Mouse (Mus musculus): ENCODE results near the gene Sim2. TPM values are rescaled to one million over a fixed set of nuclear protein-coding genes. Genes with fewer than 3 reads are reported as not detected.

Gene Sim2
- polyA plus RNA-seq, 1 experiment from 2014 or later: 1.8 TPM

- Histone ChIP-seq H3K36me3 (no peaks in the 10 kb centered on the region), H3K4me1 (no peaks in the 10 kb centered on the region), H3K9me3 (replicated peaks) (no peaks in the 10 kb centered on the region), H3K4me2 (replicated peaks) (no peak overlapping the region), H3K27me3 (peaks cover 92% of the 10 kb centered on the region), H3K4me3 (no peak overlapping the region), H3K27ac (no peak overlapping the region), H3K9ac (no peak overlapping the region)
- no peak for ATAC-seq (ENCODE audit: low FRiP score)
- WGBS: 2% methylated on average over 24 of the region's 24 CpGs
Observed at GRCm38 (mm10) chr16:94093151-94093863, 8.6 kb downstream of the Sim2 start.

- no peak for ATAC-seq (ENCODE audit: low FRiP score)
- no peak overlapping the region for H3K9ac ChIP-seq
- H3K4me2 ChIP-seq (replicated peaks): no peak overlapping the region
- H3K36me3 ChIP-seq: no peaks in the 10 kb centered on the region
- no peak overlapping the region for H3K4me3 ChIP-seq
- no peaks in the 10 kb centered on the region for H3K9me3 ChIP-seq (replicated peaks)
- WGBS: 1% methylated on average over 48 of the region's 48 CpGs
- no peaks in the 10 kb centered on the region for H3K4me1 ChIP-seq
- H3K27ac ChIP-seq: no peak overlapping the region
- H3K27me3 ChIP-seq: peaks cover 91% of the 10 kb centered on the region
Observed at GRCm38 (mm10) chr16:94094251-94095108, 9.7 kb downstream of the Sim2 start.

GRCm38 (mm10) chr16:94095109-94095822, 10.5 kb downstream of the Sim2 start:
- no peak overlapping the region for H3K4me3 ChIP-seq
- no peaks in the 10 kb centered on the region for H3K4me1 ChIP-seq
- no peak overlapping the region for H3K9ac ChIP-seq
- H3K36me3 ChIP-seq: no peaks in the 10 kb centered on the region
- no peak for ATAC-seq (ENCODE audit: low FRiP score)
- H3K27me3 ChIP-seq: peaks cover 90% of the 10 kb centered on the region
- H3K9me3 ChIP-seq (replicated peaks): no peaks in the 10 kb centered on the region
- no peak overlapping the region for H3K4me2 ChIP-seq (replicated peaks)
- no peak overlapping the region for H3K27ac ChIP-seq
- 1% methylated on average over 26 of the region's 26 CpGs for WGBS

GRCm38 (mm10) chr16:94096479-94096878, 11.7 kb downstream of the Sim2 start:
- Histone ChIP-seq H3K4me3 (no peak overlapping the region), H3K9me3 (replicated peaks) (no peaks in the 10 kb centered on the region), H3K27me3 (peaks cover 82% of the 10 kb centered on the region), H3K9ac (no peak overlapping the region), H3K4me1 (no peaks in the 10 kb centered on the region), H3K27ac (no peak overlapping the region), H3K4me2 (replicated peaks) (no peak overlapping the region), H3K36me3 (no peaks in the 10 kb centered on the region)
- ATAC-seq (ENCODE audit: low FRiP score): no peak
- 2% methylated on average over 14 of the region's 14 CpGs for WGBS

GRCm38 (mm10) chr16:94097724-94098455, 13.2 kb downstream of the Sim2 start:
- Histone ChIP-seq H3K9me3 (replicated peaks) (no peaks in the 10 kb centered on the region), H3K4me3 (no peak overlapping the region), H3K4me2 (replicated peaks) (no peak overlapping the region), H3K36me3 (no peaks in the 10 kb centered on the region), H3K4me1 (no peaks in the 10 kb centered on the region), H3K27ac (no peak overlapping the region), H3K9ac (no peak overlapping the region), H3K27me3 (peaks cover 68% of the 10 kb centered on the region)
- no peak for ATAC-seq (ENCODE audit: low FRiP score)
- WGBS: 2% methylated on average over 12 of the region's 12 CpGs

- ATAC-seq (ENCODE audit: low FRiP score): no peak
- Histone ChIP-seq H3K27ac (no peak overlapping the region), H3K36me3 (no peaks in the 10 kb centered on the region), H3K9me3 (replicated peaks) (no peaks in the 10 kb centered on the region), H3K9ac (no peak overlapping the region), H3K4me3 (no peak overlapping the region), H3K4me1 (no peaks in the 10 kb centered on the region), H3K4me2 (replicated peaks) (no peak overlapping the region), H3K27me3 (peaks cover 17% of the 10 kb centered on the region)
- WGBS: 88% methylated on average over 7 of the region's 7 CpGs
Observed at GRCm38 (mm10) chr16:94113160-94113559, 28.4 kb downstream of the Sim2 start.

- no peaks in the 10 kb centered on the region for H3K4me1 ChIP-seq
- H3K27ac ChIP-seq: no peak overlapping the region
- no peak for ATAC-seq (ENCODE audit: low FRiP score)
- H3K9me3 ChIP-seq (replicated peaks): no peaks in the 10 kb centered on the region
- 84% methylated on average over 9 of the region's 9 CpGs for WGBS
- H3K27me3 ChIP-seq: peaks cover 23% of the 10 kb centered on the region
- no peaks in the 10 kb centered on the region for H3K36me3 ChIP-seq
- no peak overlapping the region for H3K4me2 ChIP-seq (replicated peaks)
- H3K9ac ChIP-seq: no peak overlapping the region
- no peak overlapping the region for H3K4me3 ChIP-seq
Observed at GRCm38 (mm10) chr16:94114693-94115092, 30.0 kb downstream of the Sim2 start.

GRCm38 (mm10) chr16:94117333-94117732, 32.6 kb downstream of the Sim2 start:
- no peaks in the 10 kb centered on the region for H3K36me3 ChIP-seq
- peaks cover 44% of the 10 kb centered on the region for H3K27me3 ChIP-seq
- H3K4me3 ChIP-seq: no peak overlapping the region
- no peak overlapping the region for H3K27ac ChIP-seq
- H3K4me2 ChIP-seq (replicated peaks): no peak overlapping the region
- ATAC-seq (ENCODE audit: low FRiP score): no peak
- 58% methylated on average over 6 of the region's 6 CpGs for WGBS
- no peak overlapping the region for H3K9ac ChIP-seq
- H3K4me1 ChIP-seq: no peaks in the 10 kb centered on the region
- H3K9me3 ChIP-seq (replicated peaks): no peaks in the 10 kb centered on the region

GRCm38 (mm10) chr16:94118394-94118793, 33.7 kb downstream of the Sim2 start:
- H3K36me3 ChIP-seq: no peaks in the 10 kb centered on the region
- H3K4me1 ChIP-seq: no peaks in the 10 kb centered on the region
- 89% methylated on average over 1 of the region's 1 CpGs for WGBS
- no peaks in the 10 kb centered on the region for H3K9me3 ChIP-seq (replicated peaks)
- no peak overlapping the region for H3K4me2 ChIP-seq (replicated peaks)
- no peak overlapping the region for H3K4me3 ChIP-seq
- H3K27ac ChIP-seq: no peak overlapping the region
- H3K27me3 ChIP-seq: peaks cover 51% of the 10 kb centered on the region
- ATAC-seq (ENCODE audit: low FRiP score): no peak
- no peak overlapping the region for H3K9ac ChIP-seq

GRCm38 (mm10) chr16:94122347-94122746, 37.6 kb downstream of the Sim2 start:
- peaks cover 15% of the 10 kb centered on the region for H3K4me1 ChIP-seq
- no peak overlapping the region for H3K27ac ChIP-seq
- peaks cover 80% of the 10 kb centered on the region for H3K27me3 ChIP-seq
- WGBS: 77% methylated on average over 3 of the region's 3 CpGs
- no peak overlapping the region for H3K4me2 ChIP-seq (replicated peaks)
- H3K9ac ChIP-seq: no peak overlapping the region
- H3K4me3 ChIP-seq: no peak overlapping the region
- no peaks in the 10 kb centered on the region for H3K36me3 ChIP-seq
- no peaks in the 10 kb centered on the region for H3K9me3 ChIP-seq (replicated peaks)
- no peak for ATAC-seq (ENCODE audit: low FRiP score)

GRCm38 (mm10) chr16:94123247-94123646, 38.5 kb downstream of the Sim2 start:
- Histone ChIP-seq H3K27me3 (peaks cover 80% of the 10 kb centered on the region), H3K9me3 (replicated peaks) (no peaks in the 10 kb centered on the region), H3K4me2 (replicated peaks) (no peak overlapping the region), H3K9ac (no peak overlapping the region), H3K36me3 (no peaks in the 10 kb centered on the region), H3K4me3 (no peak overlapping the region), H3K4me1 (peaks cover 15% of the 10 kb centered on the region), H3K27ac (no peak overlapping the region)
- WGBS: 82% methylated on average over 11 of the region's 11 CpGs
- ATAC-seq (ENCODE audit: low FRiP score): no peak

Measured in hindbrain, embryonic 12.5 days (tissue).